Mouse (Mus musculus) spleen, adult 2 months (tissue): Measurements from ENCODE around the gene Coq10b.

ENCODE experiments used
- CTCF ChIP-seq: fragments of 200-500 bp; IDR thresholded peaks from 2 replicates; pipeline ENCODE4 v1.5.1; 2011; ENCODE audit warnings: mild to moderate bottlenecking, inconsistent platforms; ENCODE audit not compliant: insufficient read depth, insufficient read length, insufficient replicate concordance; ENCODE audit errors: extremely low read depth
- POLR2A ChIP-seq: fragments of 200-500 bp; IDR thresholded peaks from 2 replicates; pipeline ENCODE4 v1.6.1; 2011; ENCODE audit warnings: low read depth, low read length, inconsistent platforms

- TF ChIP-seq CTCF (no peak), POLR2A (no peak)
These were observed 3.6 kb upstream of the Coq10b start for GRCm38 (mm10) chr1:55048841-55049587.
